Mouse (Mus musculus) mesoderm, embryonic 11.5 days (tissue): ENCODE results near the gene Ferd3l.

ENCODE experiments used
- DNase-seq: peaks from one replicate; pipeline ENCODE4 v3.0.0-alpha.2; 2012; ENCODE audit warnings: low read depth, low spot score

The Ferd3l gene

DNA sequence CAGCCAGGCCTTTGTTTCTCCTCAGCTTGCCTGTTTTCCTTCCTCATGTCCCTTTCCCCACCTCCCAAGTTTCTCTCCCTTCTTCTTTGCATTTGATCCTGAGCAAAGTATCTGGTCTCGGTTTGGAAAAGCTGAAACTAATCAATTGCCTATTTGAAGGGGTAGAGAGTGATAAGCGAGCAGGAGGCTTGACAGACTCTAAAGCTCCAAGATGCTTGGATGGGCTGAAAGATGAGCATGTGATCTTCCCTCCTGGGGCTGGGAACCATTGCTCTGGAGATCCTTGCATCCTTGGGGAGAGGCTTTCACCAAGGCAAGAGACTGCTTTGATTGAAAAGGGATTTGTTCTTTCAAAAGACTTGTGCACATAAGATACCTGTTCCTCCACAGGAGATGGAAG, 36.2 kb downstream of the Ferd3l start:
- DNase-seq: peak; percentile 26

DNA sequence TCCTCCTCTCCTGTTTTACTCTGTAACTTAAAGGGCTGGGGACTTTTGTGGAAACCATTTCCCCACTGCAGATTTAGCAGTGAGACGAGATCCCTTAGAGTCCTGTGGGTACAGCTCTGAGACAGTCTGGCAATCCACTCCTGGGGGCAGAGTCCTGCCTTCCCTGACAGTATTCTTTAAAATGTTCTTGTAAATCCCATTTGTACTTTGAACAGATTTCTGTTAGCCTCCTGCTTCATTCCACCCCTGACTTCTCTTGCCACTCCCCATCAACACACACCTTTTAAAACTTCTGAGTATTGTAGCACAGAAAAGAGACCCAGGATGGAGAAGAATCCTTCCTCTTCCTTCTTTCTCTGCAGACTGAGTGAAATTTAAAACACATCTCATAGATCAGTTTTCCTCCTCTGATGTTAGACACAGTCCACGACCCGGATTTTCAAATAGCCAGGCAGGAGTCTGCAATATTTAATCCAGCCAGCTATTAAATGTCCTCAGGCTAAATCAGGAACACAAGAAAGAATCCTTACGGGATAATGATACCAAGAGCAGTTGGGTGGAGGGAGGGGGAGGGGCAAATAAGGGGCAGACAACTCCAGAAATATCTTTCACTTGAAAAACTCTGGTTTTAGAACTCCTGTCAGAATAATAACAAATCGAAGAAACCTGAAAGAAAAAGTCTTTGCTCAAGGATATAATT, 37.6 kb downstream of the Ferd3l start:
- no peak for DNase-seq

DNA sequence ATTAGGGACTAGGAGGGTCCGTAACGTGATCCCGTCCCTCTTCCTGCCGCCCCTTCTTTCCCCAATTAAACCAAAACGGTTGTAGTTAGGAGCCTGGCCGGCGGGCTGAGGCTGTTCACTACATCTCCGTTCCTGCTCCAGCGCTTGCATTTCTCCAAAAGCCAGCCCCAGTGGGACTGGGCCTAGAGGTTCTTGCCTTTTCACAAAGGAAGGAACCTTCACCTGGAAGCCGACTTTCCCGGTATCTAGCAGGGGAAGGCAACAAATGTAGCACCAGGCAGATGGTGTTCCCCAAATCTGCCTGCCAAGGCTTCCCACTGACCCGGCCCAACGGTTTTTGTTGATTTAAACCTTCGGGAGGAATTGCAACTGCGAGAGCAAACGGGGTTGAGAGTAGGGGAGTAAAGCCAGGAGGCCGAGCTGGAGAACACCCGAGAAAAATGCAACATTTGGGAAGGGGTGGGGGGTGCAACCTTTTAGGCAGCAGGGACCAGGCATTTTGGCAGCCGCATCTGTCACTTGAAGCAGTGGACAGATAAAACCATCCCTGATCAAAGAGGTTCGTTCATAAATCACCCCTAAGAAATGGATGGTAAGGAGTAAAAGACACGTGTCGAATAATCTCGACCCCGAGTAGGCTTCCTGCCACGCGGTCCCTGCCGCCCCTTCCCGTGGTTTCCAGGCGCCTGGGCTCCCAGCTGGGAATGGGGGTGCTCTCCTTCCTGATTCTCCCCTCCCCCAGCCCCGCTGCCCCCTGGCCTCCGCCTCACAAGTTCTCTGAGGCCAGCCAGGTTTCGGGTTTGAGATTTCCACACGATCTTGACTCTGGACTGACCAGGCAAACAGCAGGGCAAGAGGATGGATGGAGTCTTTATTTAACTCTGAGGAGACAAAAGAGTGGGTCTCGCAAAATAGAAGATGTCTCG, 38.5 kb downstream of the Ferd3l start:
- peak; percentile 68 for DNase-seq

DNA sequence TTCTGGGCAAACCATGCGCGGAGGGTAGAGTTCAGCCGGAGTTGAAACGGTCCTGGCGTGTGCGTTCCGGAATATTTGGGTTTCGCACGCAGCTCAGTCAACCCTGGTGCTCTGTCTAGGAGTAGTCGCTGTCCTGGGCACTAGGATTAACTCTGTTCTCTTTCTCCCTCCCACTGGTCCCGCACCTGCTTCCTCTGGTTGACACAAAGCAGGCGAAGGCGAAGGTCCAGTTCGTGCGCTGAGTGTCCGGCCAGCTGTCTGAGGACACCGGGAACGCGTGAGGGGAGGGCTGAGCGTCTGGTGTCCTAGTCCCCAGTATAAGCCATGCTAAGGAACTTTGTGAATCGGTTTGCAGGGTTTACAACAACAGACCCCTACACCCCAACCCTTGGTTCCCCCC, 39.3 kb downstream of the Ferd3l start:
- DNase-seq: peak; percentile 56

DNA sequence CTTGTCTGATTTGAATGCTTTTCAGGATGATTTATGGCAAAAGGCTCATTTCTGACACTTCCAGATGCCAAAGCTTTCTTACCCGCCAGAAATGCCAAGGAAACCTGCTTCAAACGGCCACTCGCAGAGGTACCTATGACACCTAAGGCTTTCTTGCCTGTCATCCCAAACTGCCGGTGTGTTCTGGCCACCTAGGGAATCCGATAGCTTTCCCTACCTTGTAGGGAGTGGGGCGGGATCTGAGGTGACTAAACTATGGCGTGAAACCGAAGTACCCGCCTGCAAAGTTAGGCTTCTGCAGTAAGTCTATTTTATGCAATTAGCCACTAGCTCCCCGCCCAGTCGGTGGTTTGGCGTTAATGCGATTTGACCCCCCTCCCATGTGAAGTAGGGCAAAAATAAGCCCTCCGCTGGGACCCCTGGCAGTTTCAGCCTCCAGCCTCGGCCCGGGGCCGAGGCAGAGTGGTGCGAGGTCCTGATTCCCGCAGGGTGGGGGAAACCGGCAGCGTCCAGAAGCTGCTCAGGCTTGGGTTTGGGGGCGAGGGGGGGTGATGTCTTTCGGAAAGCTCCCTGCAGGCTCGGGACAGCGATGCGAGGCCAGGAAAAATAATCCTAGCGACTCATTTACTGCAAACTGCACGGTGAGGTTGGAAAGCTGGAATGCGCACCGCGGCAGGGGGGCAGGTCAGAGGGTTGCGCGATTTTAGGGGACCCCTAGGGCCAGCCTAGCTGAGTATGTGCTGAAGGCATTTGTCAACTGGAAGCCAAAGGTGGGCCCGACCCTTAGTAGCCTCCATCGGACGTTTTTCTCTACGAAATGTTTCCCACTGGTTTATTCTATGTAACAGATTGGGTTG, 40.0 kb downstream of the Ferd3l start:
- peak; percentile 53 for DNase-seq

DNA sequence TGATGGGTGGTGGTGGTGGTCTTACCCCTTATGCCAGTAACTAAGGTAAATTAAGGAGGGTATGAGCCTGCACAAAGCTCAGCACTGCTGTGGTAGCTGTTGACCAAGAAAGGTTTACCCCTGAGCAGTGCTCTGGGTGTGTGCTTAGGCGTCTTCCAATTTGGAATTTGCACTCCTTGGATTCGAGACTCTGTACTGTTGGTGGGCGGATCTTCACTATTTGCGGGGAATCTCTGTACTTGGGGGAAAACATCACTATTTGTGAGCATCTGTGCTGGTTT, 40.6 kb downstream of the Ferd3l start:
- DNase-seq: no peak
